Mouse (Mus musculus) ovary, postnatal 14 days (tissue): ENCODE data around the gene Ubr4.
A peak's percentile ranks its signal among the peaks of the same experiment; 100 is the strongest.

ENCODE experiments used
- DNase-seq: peaks from one replicate; pipeline ENCODE4 v3.0.0; 2022; ENCODE audit warnings: low spot score

Gene Ubr4

DNA sequence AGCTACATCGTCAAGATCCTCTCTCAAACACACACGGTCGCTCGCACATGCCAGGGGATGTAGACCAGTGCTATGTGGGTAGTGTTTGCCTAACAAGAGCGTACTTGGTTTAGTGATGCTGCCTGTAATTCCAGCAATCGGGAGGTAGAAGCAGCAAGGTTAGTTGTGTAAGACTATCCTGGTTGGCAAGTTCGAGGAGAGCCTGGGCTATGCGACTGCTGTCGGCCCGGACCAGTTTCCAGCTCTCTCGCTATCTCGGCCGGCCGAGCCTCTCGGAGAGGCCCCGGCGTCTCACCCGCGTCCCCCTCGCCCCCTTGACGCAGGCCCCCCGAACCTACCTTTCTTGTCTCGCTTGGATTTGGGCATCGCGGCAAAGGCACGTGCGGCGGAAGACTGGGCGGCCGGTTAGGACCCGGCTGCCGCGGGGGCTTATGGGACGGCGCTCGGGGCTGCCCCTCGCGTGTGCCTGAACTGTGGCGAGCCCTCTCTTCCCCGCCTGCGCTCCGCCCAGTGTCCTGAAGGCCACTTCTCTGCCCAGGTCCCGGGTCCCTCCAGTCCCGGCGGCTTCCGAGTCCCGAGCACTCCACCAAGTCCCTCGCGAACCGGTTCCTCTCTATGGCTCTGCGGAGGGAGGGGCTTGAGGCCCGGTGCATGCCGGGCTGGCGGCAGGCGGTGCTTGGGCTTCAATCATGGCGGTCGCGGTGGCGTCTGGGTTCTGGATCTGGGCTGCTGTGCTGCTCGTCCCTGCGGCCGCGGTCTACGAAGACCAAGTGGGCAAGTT is at the start of gene Ubr4, which contains the start of the genes Mrto4 and Emc1:
Ubr4 (plus strand) TSS at position 679 of the 781 bp plus-strand sequence.
Mrto4 (minus strand) TSS at position 646 of the 781 bp plus-strand sequence.
Emc1 (plus strand) TSS at position 657 of the 781 bp plus-strand sequence.
- DNase-seq = peak; percentile 80

DNA sequence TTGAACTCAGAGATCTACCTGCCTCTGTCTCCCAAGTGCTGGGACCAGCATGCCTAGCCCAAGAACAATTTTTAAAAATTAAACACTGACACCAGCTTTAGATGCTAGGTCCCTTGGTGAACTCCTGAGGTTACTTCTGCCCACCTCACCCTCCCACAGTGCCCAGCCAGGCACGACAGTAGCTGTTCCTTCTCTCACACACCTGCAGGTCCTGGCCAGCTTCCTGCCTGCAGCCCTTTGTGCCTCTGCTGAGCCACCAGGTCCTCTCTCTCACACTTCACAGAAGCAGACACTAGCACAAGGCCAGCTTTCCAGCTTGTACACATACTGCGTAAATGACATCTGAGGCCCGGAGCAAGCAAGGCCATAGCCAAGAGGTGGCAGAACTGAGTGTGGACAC is 46.9 kb upstream of the Ubr4 start:
- no peak for DNase-seq

DNA sequence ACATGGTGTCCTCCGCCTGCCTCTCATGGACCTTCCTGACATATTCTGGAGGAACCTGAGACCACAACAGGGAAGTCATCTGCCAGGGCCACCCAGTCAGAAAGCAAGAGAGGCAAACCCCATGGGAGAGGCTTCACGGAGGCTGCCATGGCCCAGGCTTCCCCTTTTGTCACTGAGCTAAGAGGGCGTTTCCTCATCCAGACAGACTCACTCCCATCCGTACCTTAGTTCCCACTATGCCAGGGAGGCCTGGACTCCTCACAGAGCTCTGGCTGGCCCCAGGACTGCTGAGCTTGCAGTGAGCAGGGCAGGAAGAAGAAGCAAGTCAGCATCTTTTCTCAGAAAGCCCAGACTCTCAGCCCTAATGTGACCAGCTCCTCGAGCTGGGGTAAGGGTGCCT is 44.5 kb upstream of the Ubr4 start:
- no peak for DNase-seq

DNA sequence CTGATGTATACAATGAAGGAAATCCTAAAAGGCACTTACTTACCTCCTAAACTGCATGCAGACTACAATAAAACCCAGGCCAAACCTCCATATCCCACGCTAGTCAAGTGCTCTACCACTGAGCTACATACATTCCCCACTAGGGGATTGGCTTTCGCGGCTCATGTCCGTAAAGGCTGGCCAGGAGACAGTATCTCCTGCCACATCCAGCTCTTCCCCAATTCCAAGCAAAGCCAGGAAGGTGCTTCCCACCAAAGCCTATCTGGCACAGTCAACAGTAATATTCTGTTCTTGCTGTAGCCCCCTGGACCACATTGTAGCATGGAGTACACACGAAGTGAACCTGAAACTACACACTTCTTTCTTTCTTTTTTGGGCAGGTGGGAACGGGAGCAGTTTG is 42.8 kb upstream of the Ubr4 start:
- no peak for DNase-seq

DNA sequence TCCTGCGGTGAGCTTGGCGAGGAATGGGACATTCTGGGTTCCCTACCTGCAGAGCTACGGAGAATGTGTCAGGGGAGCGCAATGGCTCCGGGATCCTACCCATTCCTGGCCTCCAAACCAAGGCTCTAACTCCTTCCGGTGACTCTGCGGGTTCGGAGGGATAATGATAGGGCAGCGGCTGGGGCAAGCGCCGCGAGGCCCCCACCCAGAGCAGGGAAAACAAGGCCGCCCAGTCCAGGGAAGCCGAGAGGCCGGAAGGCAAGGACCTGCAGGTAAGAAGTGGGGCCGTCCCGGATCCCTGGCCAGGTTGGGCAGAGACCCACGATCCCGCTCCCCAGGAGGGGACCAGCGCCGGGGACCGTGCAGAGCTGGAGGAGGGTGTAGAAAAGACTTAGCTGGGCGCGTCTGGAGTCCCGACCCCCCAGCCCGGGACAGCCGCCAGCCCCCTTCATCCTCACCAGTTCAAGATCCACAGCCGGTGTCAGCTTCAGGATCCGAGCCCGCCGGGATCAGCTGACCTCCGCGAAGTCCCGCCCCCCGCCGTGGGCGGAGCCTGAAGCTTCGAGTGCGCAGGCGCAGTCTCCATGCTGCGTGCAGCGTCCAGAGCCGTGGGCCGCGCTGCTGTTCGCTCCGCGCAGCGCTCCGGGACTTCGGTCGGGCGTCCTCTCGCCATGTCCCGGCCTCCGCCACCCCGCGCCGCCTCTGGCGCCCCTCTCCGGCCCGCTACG is 42.1 kb upstream of the Ubr4 start, which contains the start of the genes Pqlc2 and Akr7a5:
Pqlc2 (minus strand) TSS at position 538 of the 728 bp plus-strand sequence.
Akr7a5 (plus strand) TSS at position 574 of the 728 bp plus-strand sequence.
- peak; percentile 99 for DNase-seq

DNA sequence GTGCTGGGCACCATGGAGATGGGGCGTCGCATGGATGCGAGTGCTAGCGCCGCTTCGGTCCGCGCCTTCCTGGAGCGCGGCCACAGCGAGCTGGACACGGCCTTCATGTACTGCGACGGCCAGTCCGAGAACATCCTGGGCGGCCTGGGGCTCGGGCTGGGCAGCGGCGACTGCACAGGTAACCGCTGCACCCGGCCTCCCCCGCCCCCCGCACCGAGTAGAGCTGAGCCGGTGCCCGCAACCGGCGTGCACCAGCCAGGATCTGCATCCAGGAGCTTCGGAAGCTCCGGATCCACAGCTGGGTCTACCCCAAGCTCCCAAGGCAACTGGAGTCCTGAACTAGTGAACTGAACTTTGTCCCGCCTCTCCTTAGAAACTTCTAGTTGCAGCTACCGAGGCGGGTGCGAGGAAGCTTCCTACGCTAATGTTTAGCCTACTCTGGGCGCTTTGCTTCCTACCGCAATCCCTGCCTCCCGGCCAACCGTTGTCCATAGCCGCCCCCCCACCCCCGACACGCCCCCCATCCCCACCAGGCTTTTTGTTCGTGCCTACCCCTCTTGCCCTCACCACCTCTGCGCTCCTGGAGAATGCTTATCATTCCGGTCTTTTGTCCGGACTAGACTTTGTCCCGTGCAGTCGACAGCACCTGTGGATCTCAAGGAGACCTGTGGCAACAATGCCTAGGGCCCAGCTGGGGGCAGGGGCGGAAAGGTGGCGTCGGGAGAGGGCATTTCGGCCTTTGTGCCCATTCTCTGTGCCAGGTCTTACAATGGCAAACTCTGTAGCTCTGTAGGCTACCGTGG is 41.3 kb upstream of the Ubr4 start:
- no peak for DNase-seq

DNA sequence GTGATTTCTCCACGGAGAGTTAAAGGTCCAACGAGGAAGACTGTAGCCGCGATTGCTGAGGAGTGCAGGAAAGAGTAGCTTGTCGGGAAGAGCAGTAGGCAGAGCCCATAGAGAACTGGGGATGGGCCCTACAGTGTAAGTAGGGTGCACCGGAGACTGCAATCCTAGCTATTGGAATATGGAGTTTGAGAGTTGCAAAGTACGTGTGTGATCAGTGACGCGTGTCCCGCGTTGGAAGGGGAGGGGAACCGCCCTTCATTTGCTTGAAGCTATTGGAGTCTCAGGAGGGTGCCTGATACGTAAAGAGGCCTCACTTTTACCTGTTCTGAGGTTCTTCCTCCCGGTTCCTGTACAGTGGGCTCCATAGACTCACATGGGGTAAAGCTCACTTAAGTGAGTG is 40.7 kb upstream of the Ubr4 start:
- DNase-seq = no peak

DNA sequence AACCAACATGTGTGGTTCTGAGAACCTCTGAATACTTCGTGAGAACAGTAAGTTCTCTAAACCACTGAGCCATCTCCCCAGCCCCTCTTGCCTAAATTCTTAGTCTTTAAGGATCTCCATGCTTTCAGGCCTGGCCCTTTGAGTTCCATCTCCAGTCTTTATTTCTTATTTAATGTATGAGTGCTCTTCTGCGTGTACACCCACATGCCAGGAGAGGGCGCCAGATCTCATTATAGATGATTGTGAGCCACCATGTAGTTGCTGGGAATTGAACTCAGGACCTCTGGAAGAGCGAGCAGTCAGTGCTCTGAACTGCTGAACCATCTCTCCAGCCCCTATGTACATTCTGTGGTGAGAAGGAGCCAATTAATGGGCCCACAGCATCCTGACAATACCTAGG is 39.8 kb upstream of the Ubr4 start:
- DNase-seq = no peak

DNA sequence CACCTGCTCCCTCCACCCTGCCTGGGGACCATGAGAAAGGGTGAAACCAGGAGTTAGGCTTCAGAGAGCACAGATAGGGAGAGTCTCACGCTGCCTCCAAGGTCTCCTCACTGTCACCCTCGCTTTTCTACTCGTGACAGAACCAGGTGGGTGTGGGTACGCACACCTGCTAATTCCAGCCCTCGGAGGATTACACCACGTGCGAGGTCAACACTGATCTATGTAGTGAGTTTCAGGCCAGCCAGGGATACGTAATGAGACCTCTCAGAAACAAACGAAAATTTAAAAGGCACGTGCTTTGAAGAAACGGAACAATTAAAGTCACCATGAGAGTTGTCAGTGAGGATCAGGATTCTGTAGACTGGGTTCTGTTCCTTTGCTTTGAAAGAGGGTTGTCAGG is 34.0 kb upstream of the Ubr4 start:
- no peak for DNase-seq

DNA sequence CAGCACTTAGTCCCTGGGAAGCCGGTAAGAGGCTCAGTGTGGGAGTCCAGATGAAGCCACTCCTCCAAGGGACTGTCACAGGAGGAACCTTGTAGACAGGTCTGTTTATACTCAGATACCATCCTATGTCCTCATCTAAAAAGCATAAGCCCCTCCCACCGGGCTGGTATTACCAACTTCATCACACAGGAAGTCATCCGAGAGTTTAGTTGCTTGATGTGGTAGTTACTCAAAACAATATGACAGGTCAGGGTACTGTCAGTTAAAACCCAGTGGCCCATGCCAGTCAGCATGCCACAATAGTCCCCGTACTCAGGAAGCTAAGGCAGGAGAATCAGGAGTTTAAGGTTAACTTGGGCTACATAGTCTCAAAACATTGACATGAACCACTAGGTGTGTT is 32.7 kb upstream of the Ubr4 start:
- no peak for DNase-seq

DNA sequence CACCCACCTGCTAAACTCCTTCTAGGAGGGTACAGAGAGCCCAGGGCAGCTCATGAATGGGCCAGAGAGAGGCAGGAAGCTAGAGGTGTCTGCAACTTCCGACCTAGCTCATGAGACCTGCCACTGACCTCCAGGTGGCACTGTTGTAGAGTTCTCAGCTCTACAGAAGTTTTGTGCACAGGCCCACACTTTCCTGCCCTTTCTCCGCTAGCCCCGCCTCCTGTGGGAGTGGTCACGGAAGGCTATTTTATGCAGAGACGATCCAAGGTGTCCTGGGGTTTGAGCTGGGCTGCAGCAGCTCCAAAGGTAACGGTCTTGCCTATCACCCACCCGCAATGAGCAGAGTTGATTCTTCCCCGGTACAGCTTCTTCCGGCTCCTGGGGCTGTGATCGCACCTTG is 21.8 kb upstream of the Ubr4 start:
- DNase-seq = peak; percentile 64

DNA sequence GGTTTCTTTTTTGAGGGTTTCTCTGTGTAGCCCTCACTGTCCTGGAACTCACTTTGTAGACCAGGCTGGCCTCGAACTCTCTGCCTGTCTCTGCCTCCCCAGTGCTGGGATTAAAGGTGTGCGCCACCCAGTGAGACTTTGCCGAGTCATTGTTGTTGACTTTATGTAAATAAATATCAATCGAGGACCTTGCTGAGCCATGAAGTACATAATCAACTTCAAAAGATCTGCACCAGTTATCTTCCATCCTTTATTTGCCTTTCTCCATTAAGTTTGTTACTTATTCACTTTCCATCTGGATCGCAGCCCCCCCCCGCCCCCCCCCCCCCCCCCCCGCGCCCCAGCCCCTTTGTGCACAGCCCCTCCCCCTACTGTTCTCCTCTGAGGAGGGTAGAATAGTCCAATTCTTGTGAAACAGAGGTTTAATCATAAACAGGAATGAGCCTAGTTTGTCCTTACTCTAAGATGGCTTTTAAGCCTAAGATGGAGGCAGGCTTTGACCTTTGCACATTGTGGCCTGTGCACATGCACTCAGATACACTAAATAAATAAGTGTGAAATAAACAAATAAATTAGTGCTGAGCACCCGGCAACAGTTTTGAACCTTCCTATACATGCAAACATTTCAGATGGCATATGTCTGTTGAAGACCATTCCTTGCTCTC is 17.6 kb upstream of the Ubr4 start:
- DNase-seq = no peak

DNA sequence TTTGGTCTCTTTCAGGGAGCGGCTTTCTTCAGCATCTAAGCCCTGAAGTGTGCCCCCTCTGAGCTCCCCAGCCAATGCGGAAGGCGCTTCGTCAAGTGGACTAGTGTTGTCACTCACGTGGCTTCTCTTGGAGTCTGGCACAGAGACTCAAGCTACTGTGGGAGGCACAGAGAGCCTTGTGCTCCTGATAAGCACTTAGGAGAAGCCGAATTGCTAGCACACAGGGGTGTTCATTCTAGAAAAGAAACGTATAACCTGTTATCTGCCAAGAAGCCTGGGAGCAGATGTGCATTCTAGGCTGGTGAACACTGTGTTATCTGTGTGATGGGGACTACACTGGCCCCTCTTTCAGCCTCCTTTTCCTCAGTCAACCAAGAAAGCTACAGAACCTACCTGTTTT is 16.9 kb upstream of the Ubr4 start:
- DNase-seq = no peak

DNA sequence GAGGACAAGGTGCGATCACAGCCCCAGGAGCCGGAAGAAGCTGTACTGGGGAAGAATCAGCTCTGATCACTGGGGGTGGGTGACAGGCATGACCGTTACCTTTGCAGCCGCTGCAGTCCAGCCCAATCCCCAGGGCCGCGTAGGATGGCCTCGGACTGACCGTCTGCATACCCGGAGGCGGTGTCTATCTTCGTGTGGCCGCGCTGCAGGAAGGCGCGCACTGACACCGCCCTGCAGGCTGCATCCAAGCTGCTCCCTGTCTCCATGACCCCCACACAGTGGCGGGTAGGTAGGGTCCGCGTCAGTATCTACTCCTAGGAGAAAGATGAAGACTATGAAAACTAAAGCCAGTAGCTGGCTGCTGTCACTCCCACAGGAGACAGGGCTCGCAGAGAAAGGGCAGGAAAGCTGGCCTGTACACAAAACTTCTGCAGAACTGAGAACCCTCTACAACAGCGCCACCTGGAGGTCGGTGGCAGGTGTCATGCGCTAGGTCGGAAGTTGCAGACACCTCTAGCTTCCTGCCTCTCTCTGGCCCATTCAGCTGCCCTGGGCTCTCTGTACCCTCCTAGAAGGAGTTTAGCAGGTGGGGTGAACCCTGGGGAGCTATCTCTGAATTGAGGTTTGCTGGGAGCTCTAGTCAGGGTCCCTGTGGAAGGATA is 15.5 kb upstream of the Ubr4 start:
- DNase-seq = peak; percentile 73

DNA sequence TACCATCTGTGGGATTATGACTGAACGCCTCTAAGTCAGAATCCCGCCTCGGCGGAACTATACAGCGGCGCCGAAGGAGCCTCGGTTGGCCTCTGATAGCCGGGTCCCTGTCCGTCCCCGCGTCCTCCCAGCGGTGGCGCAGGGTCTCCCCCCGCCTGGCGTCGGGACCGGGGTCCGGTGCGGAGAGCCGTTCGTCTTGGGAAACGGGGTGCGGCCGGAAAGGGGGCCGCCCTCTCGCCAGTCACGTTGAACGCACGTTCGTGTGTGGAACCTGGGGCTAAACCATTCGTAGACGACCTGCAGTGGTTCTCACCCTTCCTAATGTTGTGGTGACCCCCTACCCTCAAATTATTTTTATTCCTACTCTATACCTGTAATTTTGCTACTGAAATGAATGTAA is 14.3 kb upstream of the Ubr4 start:
- no peak for DNase-seq

DNA sequence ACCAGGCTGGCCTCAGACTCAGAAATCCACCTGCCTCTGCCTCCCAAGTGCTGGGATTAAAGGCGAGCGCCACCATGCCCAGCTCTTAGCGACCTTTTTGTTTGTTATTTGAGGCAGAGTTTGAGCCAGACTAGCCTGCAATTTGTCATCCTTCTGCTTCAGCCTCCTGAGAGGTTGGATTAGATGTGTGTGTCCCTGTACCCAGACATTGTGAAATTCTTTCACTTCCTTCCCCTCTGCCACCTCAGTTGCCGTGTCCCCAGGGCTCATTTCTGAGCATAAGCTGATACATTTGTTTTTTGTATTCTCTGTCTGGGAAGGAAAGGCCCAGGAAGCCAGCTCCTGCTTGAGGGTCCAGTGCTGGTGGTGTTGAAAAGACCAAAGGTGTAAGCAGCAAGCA is 11.6 kb upstream of the Ubr4 start:
- no peak for DNase-seq

DNA sequence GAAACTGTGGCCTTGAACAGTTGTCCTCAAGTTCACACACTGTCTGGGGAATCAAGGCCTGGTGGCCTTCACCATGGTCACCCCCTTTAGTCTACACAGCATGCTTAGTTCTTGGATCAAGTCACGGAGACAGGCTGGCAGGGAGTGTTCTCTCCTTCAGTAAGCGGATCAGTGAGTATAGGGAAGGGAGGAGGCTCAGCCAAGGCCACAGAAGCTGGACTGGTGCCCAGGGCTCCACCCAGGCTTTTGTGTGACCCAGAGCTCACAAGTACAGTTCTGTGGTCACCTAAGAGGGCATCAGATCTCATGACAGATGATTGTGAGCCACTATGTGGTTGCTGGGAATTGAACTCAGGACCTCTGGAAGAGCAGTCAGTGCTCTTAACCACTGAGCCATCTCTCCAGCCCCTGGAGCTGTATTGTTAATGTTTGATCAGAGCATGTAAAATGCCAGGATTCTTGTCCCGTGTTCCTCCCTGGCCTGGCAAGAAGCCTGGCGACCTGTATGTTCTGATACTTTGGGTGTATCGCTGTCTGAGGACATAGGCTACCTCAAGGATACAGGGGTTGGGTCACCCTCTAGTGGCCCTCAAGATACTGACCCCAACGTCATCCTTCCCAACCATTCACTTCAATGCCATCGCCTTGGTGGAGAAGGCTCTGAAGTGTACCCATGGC is 10.7 kb upstream of the Ubr4 start:
- DNase-seq = peak; percentile 29

DNA sequence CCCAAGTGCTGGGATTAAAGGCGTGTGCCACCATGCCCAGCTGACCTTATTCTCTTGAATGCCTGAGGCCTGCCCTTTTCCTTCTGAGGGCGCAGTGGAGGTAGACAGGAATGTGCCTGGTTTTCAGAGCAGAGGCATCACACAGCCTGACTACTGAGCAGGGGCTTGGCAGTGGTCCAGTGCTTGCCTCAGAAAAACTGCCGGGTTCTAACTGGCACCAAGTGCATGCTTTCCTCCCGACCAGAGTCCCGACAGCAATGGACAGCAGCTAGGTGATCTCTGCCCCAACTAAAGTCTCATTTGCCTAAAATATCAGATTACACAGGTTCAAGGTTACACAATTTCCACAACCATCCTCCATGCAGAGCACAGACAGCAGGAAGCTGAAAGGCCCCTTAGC is 8.7 kb upstream of the Ubr4 start:
- no peak for DNase-seq

DNA sequence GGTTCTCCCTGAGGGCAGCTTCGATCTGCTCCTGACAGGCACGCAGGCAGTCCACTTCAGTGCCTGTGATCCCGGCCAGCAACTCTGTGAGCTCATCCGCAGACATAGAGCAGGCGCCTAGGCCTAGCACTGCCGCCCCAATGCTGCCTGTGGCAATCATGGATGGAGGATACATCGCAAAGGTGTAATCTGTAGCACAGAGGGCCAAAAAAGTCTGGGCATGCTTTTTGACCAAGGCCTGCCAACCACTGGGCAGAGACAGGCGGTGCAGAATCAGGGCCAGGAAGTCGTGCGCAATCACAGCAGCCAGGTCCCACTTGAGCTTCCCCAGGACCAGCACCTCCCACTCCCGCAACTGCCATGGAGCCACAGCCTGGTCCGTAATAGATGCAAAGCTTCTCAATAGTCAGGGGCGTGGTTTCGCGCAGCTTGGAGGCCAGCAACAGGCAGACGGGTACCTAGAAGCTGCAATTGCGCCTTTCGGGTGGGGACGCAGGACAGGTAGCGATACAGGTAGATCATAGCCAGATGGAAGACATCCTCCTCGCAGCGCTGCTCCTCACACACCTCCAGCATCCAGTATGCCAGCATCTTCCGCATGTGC is 6.9 kb upstream of the Ubr4 start:
- DNase-seq = no peak

DNA sequence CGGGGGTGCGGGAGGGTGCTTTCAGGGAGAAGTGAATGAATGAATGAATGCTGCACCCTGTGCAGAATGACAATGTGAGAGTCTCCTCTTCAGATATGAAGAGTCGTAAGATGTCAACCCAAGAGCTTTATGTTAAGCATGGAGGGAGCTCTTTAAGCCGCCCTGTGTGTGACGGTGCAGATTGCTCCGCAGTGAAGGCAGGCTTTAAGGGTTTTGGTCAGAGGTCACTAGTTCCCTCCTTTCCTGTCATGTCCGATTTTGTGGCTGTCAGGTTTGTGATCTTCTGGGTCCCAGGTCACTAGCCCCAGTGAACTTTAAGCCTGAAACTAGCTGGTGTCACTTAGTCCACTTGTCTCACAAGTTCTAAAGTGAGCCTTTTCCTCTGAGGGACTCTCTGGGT is 423 bp downstream of the Ubr4 start:
- no peak for DNase-seq
